Mouse (Mus musculus): ENCODE data around the gene M6pr. TPM values are rescaled to one million over a fixed set of nuclear protein-coding genes. Genes with fewer than 3 reads are reported as not detected.

The M6pr gene
- polyA plus RNA-seq, 1 experiment from 2014 or later = 187 TPM

DNA sequence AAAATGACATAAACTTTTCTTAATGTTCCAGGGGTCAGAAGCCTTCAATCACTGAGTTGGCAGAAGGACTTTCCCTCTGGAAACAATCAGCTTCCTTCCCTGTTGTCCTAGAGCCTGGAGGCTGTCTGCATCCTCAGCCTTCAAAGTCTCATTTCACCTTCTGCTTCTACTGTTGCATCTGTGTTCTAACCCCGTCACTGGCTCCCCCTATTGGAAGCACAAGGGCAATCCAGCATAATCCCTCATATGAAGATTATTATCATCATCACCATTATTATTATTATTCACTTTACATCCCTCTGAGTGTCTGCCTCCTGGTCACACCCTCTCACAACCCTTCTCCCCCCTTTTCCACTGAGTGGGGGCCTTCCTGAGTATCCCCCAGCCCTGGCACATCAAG is 20.3 kb upstream of the M6pr start:
- peak; percentile 13 for TF ChIP-seq CTCF (IDR thresholded peaks at IDR 0.05)
- ChIA-PET POLR2A (no interaction called here), CTCF (no interaction called here)
- DNase-seq (ENCODE audit: low read depth, low spot score) (no peak), ATAC-seq (no peak)
- in situ Hi-C loops (cut with MboI; ENCODE audit: low pct_unique_long_range_greater_than_20kb) = no loop called here
- H3K27me3 ChIP-seq = peaks cover 6% of the 10 kb centered on the region

DNA sequence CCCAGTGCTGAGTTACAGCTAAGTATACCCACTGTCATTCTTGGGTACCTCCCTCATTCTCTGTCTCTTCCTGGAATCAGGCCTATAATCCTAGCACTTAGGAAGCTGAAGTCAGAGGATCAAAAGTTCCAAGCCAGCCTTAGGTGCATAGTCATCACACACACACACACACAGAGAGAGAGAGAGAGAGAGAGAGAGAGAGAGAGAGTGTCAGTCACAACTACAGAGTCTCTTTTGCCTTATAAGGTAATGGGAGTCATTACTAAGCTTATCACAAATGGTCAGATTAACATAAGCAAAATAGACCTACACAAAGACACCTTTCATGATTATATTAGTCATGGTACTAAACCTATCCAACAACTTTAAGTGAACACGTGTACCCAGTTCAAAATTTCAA is 19.2 kb upstream of the M6pr start:
- TF ChIP-seq CTCF (IDR thresholded peaks at IDR 0.05) = no peak
- CTCF ChIA-PET = no interaction called here
- H3K27me3 ChIP-seq = peaks cover 7% of the 10 kb centered on the region
- in situ Hi-C loops (cut with MboI; ENCODE audit: low pct_unique_long_range_greater_than_20kb) = no loop called here
- POLR2A ChIA-PET = no interaction called here
- DNase-seq (ENCODE audit: low read depth, low spot score) (no peak), ATAC-seq (no peak)

DNA sequence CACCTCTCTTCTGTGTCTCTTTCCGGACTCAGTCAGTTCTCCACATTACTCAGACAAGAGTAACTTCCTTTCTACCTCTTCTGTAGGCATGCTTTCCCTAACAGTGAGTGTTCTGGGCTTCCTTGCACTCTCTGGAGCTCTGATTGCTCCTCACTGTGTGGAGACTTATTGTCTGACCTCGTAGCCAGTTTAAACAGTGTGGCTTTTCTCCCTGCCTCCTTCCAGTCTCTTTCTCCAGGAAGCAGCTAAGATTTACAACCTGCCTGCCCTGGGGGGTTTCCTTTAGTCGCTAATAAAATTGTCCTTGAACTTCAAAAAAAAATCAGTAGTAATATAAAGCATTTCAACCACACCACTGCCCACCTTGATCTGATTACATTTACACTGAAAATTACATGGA is 18.3 kb upstream of the M6pr start:
- no peak for TF ChIP-seq CTCF (IDR thresholded peaks at IDR 0.05)
- POLR2A ChIA-PET = interaction anchor here (0.6 kb wide), 1 partner anchor 35 kb away, joined by 3 read pairs; no protein-coding TSS in a partner anchor
- ATAC-seq = no peak

DNA sequence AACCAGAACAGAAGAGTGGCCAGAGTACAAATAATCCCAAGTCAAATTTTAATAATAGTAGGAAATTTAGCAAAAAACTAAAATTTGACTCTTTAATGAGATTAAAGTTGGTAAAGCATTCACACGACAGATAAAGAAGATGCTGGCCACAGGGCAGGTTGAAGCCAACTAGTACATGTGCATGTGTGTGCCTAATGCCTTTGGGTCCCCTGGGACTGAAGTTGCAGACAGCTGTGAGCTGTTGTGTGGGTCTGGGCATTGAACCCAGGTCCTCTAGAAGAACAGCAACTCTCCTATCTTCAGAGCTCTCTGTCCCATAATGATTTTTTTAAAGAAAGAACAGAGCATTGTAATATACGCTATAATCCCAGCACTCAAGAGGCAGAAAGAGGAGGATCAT is 17.3 kb upstream of the M6pr start:
- TF ChIP-seq CTCF (IDR thresholded peaks at IDR 0.05) = no peak
- CTCF ChIA-PET = interaction anchor here (1.0 to 2.3 kb wide), 4 partner anchors 13 to 17 kb away, joined by 3 to 10 read pairs (median 4); partner anchors contain the start of gene M6pr
- in situ Hi-C loops (cut with MboI; ENCODE audit: low pct_unique_long_range_greater_than_20kb) = no loop called here
- no peak for ATAC-seq
- POLR2A ChIA-PET = no interaction called here
- no peak for DNase-seq (ENCODE audit: low read depth, low spot score)
- peaks cover 7% of the 10 kb centered on the region for H3K27me3 ChIP-seq

More for the DNA sequence above, 18.3 kb upstream of the M6pr start:
- H3K27me3 ChIP-seq = peaks cover 7% of the 10 kb centered on the region
- CTCF ChIA-PET = interaction anchor here (1.0 kb wide), 2 partner anchors 14 to 17 kb away, joined by 3 read pairs; no protein-coding TSS in a partner anchor
- no peak for DNase-seq (ENCODE audit: low read depth, low spot score)
- in situ Hi-C loops (cut with MboI; ENCODE audit: low pct_unique_long_range_greater_than_20kb) = no loop called here

DNA sequence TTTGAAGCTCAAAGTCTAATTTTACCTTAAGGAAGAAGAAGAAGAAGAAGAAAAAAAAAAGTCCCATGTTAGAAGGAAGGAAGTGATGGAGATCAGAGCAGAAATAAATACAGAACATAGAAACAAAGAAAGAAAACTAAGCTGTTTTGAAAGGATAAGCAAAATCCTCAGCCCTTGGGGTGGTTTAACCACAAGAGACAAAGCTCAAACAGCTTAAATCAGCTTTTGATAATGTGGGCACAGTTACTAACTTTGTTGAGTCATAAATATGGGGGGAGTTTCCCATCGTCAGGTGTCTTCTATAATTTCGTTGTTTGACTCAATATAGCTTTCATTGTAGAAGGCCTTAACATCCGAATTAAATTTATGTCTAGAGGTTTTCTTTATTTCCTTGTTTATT is 16.8 kb upstream of the M6pr start:
- in situ Hi-C loops (cut with MboI; ENCODE audit: low pct_unique_long_range_greater_than_20kb) = no loop called here
- no peak for TF ChIP-seq CTCF (IDR thresholded peaks at IDR 0.05)
- POLR2A ChIA-PET = no interaction called here
- DNase-seq (ENCODE audit: low read depth, low spot score) (no peak), ATAC-seq (no peak)
- CTCF ChIA-PET = interaction anchor here (1.0 to 2.3 kb wide), 3 partner anchors 13 to 17 kb away, joined by 3 to 10 read pairs (median 4); partner anchors contain the start of gene M6pr
- peaks cover 7% of the 10 kb centered on the region for H3K27me3 ChIP-seq

DNA sequence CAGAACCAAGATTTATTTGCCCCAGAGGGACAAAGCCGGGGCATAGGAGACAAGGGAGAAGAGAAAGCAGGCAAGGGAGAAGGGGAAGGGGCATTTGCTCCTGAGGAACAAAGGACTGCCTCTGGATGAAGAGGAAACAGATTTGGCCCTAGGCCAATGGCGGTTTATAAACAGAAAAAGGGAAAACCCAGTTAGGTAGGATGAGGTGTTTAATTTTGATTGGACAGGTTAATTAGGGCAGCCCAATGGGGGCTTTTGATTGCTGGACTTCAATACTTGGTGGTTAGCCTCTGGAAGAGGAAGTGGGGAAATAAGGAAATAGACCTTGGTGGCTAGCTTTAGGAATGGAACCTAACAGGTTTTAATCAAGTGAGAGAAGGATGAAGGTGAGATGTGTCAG is 16.3 kb upstream of the M6pr start:
- peaks cover 7% of the 10 kb centered on the region for H3K27me3 ChIP-seq
- TF ChIP-seq CTCF (IDR thresholded peaks at IDR 0.05) = no peak
- ChIA-PET POLR2A (no interaction called here), CTCF (interaction anchor here (1.0 to 2.3 kb wide), 4 partner anchors 11 to 18 kb away, joined by 3 to 10 read pairs (median 4); partner anchors contain the start of gene M6pr)
- DNase-seq (ENCODE audit: low read depth, low spot score) (no peak), ATAC-seq (no peak)
- in situ Hi-C loops (cut with MboI; ENCODE audit: low pct_unique_long_range_greater_than_20kb) = no loop called here

DNA sequence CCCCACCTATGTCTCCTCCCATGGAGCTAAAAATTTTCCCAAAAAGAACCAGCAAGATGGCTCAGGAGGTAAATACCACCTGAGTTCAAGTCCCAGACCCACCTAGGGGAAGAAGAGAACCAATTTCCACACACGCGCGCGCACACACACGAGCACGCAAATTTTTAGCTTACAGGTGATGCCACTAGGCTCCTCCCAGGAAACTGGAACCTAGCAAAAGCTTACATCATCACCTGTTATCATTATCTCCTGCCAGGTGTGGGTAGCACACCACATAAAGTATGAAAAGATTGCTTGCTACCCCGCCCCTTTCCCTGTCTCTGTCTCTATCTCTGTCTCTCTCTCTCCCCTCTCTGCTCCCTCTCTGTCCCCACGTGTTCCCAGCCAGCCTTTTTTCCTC is 15.4 kb upstream of the M6pr start:
- CTCF ChIA-PET = interaction anchor here (1.0 to 2.3 kb wide), 3 partner anchors 10 to 15 kb away, joined by 4 to 10 read pairs (median 4); partner anchors contain the start of gene M6pr

DNA sequence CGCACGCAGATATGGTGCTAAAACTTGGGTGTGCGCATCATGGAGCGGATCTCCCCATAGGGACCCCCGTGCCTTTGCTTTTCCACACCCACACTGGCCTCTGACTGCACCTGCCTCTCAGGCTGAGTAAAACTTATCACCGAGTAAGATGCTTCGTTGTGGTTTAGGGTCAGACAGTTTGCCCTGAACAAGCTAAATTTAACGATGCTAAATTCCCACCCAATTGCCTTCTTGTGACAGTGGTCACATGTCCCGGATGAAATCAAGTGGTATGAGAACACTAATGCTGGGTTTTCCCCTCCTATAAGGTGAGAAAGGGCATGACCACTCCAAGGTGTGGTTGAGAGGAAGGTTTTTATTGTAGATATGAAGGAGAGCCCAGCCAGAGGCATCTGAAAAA is 14.7 kb upstream of the M6pr start:
- ChIA-PET POLR2A (no interaction called here), CTCF (interaction anchor here (2.3 kb wide), 1 partner anchor 14 kb away, joined by 10 read pairs; the partner anchor contains the start of gene M6pr)
- DNase-seq (ENCODE audit: low read depth, low spot score) (no peak), ATAC-seq (no peak)
- TF ChIP-seq CTCF (IDR thresholded peaks at IDR 0.05) = no peak
- in situ Hi-C loops (cut with MboI; ENCODE audit: low pct_unique_long_range_greater_than_20kb) = no loop called here
- peaks cover 7% of the 10 kb centered on the region for H3K27me3 ChIP-seq

More for the DNA sequence above, 15.4 kb upstream of the M6pr start:
- POLR2A ChIA-PET = no interaction called here
- peaks cover 7% of the 10 kb centered on the region for H3K27me3 ChIP-seq
- ATAC-seq (no peak), DNase-seq (ENCODE audit: low read depth, low spot score) (no peak)
- in situ Hi-C loops (cut with MboI; ENCODE audit: low pct_unique_long_range_greater_than_20kb) = no loop called here
- no peak for TF ChIP-seq CTCF (IDR thresholded peaks at IDR 0.05)

DNA sequence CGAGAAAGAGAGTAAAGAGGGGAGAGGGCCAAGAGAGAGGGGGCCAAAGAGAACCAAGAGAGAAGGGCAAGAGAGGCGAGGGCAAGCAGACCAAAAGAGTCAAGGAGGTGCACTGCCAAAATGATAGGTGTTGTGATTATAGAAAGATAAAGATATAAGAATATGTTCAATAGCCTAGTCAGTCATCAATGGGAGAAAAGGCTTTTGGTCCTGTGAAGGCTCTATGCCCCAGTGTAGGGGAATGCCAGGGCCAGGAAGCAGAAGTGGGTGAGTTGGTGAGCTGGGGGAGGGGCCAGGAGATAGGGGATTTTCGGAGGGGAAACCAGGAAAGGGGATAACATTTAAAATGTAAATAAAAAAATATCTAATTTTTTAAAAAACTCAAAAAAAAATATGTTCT is 14.2 kb upstream of the M6pr start:
- POLR2A ChIA-PET = no interaction called here
- H3K27me3 ChIP-seq = peaks cover 7% of the 10 kb centered on the region
- ATAC-seq (no peak), DNase-seq (ENCODE audit: low read depth, low spot score) (no peak)
- in situ Hi-C loops (cut with MboI; ENCODE audit: low pct_unique_long_range_greater_than_20kb) = no loop called here
- TF ChIP-seq CTCF (IDR thresholded peaks at IDR 0.05) = no peak
- CTCF ChIA-PET = no interaction called here

DNA sequence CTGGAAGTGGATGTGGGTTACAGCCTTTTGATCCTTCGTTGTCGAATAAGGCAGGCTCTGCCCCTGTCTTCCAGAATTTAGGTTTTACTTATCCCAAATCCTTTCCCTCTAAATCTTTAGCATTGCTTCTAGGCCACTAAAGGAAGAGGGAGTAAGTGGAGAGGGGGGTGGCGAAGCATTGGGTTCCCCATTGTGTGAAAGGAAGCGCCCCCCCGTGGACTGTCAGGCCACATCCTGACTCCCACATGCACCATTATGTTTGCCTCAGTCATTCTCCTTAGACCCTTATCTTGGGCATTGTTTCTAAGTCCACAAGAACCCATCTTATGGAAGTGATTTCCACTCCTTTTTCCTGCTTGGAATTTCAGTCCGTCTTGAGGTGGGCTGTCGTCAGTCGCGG is 13.3 kb upstream of the M6pr start:
- CTCF ChIA-PET = no interaction called here
- TF ChIP-seq CTCF (IDR thresholded peaks at IDR 0.05) = no peak
- peaks cover 7% of the 10 kb centered on the region for H3K27me3 ChIP-seq
- no peak for ATAC-seq
- POLR2A ChIA-PET = no interaction called here
- in situ Hi-C loops (cut with MboI; ENCODE audit: low pct_unique_long_range_greater_than_20kb) = no loop called here
- DNase-seq (ENCODE audit: low read depth, low spot score) = no peak

DNA sequence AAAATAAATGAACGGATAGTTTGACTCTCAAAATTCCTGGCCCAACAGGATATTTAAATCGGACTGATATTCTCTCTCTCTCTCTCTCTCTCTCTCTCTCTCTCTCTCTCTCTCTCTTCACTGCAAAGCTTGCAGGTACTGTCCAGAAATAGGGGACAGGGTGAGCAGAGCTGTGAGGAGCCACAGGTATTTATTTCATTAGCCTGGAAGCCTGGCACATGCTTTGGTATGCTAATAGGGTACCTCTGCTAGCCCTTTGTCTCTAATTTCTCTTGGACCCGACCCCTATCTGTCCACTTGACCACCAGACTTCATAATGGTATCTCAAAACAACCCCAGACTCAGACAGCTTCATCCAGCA is 11.6 kb upstream of the M6pr start:
- ChIA-PET POLR2A (no interaction called here), CTCF (interaction anchor here (0.8 to 1.4 kb wide), 2 partner anchors 11 to 38 kb away, joined by 3 to 6 read pairs; partner anchors contain the start of gene M6pr)
- DNase-seq (ENCODE audit: low read depth, low spot score) = no peak
- peaks cover 2% of the 10 kb centered on the region for H3K27me3 ChIP-seq
- no peak for ATAC-seq
- in situ Hi-C loops (cut with MboI; ENCODE audit: low pct_unique_long_range_greater_than_20kb) = no loop called here
- TF ChIP-seq CTCF (IDR thresholded peaks at IDR 0.05) = no peak

Measured in Patski (cell line).